Mouse (Mus musculus) midbrain, embryonic 15.5 days (tissue): ENCODE results near the gene Ndufaf2. TPM values are rescaled to one million over a fixed set of nuclear protein-coding genes. Genes with fewer than 3 reads are reported as not detected.

Source experiments
- ATAC-seq: fragments of 200-750 bp; cut with Nextera tagmentation; replicated peaks from 2 replicates; pipeline ENCODE4 v1.8.0; 2017; ENCODE audit warnings: moderate TSS enrichment
- H3K27ac ChIP-seq: fragments of 300-500 bp; sonication (generic); 2 replicates; pipeline ENCODE4 v1.5.1; 2015; ENCODE audit warnings: mild to moderate bottlenecking, inconsistent platforms
- H3K27me3 ChIP-seq: fragments of 300-500 bp; sonication (generic); replicated peaks from 2 replicates; pipeline ENCODE4 v1.6.1; 2015; ENCODE audit warnings: inconsistent platforms
- H3K36me3 ChIP-seq: fragments of 300-500 bp; sonication (generic); replicated peaks from 2 replicates; pipeline ENCODE4 v1.6.1; 2015; ENCODE audit warnings: inconsistent platforms
- H3K4me1 ChIP-seq: fragments of 300-500 bp; sonication (generic); 2 replicates; pipeline ENCODE4 v1.6.1; 2015; ENCODE audit warnings: inconsistent platforms
- H3K4me2 ChIP-seq: fragments of 300-500 bp; sonication (generic); 2 replicates; pipeline ENCODE4 v1.6.1; 2015; ENCODE audit warnings: inconsistent platforms, mild to moderate bottlenecking, moderate library complexity
- H3K4me3 ChIP-seq: fragments of 300-500 bp; sonication (generic); 2 replicates; pipeline ENCODE4 v1.5.1; 2015; ENCODE audit warnings: mild to moderate bottlenecking, inconsistent platforms
- H3K9ac ChIP-seq: fragments of 300-500 bp; sonication (generic); 2 replicates; pipeline ENCODE4 v1.6.1; 2015; ENCODE audit warnings: mild to moderate bottlenecking, inconsistent platforms
- H3K9me3 ChIP-seq: fragments of 300-500 bp; sonication (generic); 2 replicates; pipeline ENCODE4 v1.6.1; 2016; ENCODE audit warnings: inconsistent platforms
- WGBS: fragments of 180-500 bp; shearing (Covaris S2); methylation state at CpG from one replicate; pipeline ENCODE4 v1.1.7; 2015; ENCODE audit warnings: mixed read lengths; 5-methylcytosine and 5-hydroxymethylcytosine counted together
- polyA plus RNA-seq: library from polyadenylated mRNA; unstranded; fragments of >200 nt; fragmentation: Nextera tagmentation; extraction: Ambion mirVana; gene quantifications from 2 replicates; pipeline ENCODE4 v1.2.1, GENCODE M21; 2015

Gene Ndufaf2
- polyA plus RNA-seq, 1 experiment from 2014 or later: 65.8 TPM

GRCm38 (mm10) chr13:108170002-108170401, 11.6 kb upstream of the Ndufaf2 start:
- Histone ChIP-seq H3K4me3 (no peak overlapping the region), H3K36me3 (peaks cover 11% of the 10 kb centered on the region; the same call in 1 of the 2 replicates), H3K4me2 (no peak overlapping the region), H3K4me1 (no peaks in the 10 kb centered on the region), H3K9me3 (no peaks in the 10 kb centered on the region), H3K27me3 (no peaks in the 10 kb centered on the region), H3K27ac (no peak overlapping the region), H3K9ac (no peak overlapping the region)
- ATAC-seq: no peak
- WGBS: 97% methylated on average over 1 of the region's 1 CpGs

DNA sequence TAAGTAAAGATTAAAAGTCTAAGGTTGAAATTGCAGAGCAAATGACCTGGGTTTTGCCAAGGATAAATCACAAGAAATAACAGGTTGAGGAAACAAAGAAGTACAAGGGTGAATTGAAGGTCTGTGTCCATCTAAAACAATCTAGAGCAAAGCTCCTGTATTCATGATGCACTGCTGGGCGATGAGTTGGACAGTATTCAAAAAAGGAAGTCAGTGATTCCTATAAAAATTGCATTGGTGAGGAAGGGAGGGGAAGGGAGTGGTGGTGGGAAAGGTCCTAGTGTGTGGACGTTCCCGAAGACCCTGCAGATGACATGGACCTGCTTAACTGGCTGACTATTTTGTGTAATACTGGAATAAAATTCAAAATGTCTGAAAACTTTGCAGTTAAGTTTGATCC, 6.2 kb upstream of the Ndufaf2 start:
- Histone ChIP-seq H3K4me1 (peaks cover 3% of the 10 kb centered on the region), H3K27me3 (no peaks in the 10 kb centered on the region), H3K27ac (no peak overlapping the region), H3K4me3 (no peak overlapping the region), H3K4me2 (no peak overlapping the region), H3K9ac (no peak overlapping the region), H3K9me3 (no peaks in the 10 kb centered on the region), H3K36me3 (peaks cover 8% of the 10 kb centered on the region)
- ATAC-seq: no peak
- WGBS: 95% methylated on average over 3 of the region's 3 CpGs

GRCm38 (mm10) chr13:108163912-108164311, 5.5 kb upstream of the Ndufaf2 start:
- H3K27me3 ChIP-seq: no peaks in the 10 kb centered on the region
- H3K4me3 ChIP-seq: no peak overlapping the region
- H3K9me3 ChIP-seq: no peaks in the 10 kb centered on the region
- WGBS: 93% methylated on average over 9 of the region's 9 CpGs
- no peak for ATAC-seq
- no peak overlapping the region for H3K27ac ChIP-seq
- no peak overlapping the region for H3K4me2 ChIP-seq
- H3K9ac ChIP-seq: no peak overlapping the region
- peaks cover 4% of the 10 kb centered on the region for H3K36me3 ChIP-seq
- H3K4me1 ChIP-seq: peaks cover 10% of the 10 kb centered on the region

DNA sequence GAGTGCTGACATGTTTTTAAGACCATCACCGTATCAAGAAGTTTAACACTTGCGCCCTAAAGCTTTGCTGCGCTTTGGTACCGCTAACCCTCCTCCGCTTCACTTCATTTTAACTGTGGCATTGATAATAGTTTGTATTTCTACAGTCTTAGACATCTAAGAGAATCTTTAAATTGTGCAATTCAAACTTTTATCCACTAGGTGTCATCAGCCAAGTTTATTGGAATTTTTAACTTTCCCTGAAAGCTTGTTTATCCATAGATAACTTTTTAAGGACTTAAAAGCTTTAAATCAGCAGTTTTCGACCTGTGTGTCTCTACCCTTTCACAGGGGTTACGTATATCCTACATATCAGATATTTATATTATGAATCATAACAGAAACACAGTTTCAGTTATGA, 1.5 kb upstream of the Ndufaf2 start:
- 63% methylated on average over 7 of the region's 7 CpGs for WGBS
- Histone ChIP-seq H3K9me3 (no peaks in the 10 kb centered on the region), H3K4me3 (peak overlapping the region; percentile 71; the same call in 1 of the 2 replicates), H3K4me2 (peak overlapping the region; percentile 89; the same call in 1 of the 2 replicates), H3K9ac (no peak overlapping the region), H3K27me3 (no peaks in the 10 kb centered on the region), H3K4me1 (peaks cover 20% of the 10 kb centered on the region), H3K36me3 (peaks cover 3% of the 10 kb centered on the region), H3K27ac (no peak overlapping the region)
- no peak for ATAC-seq

DNA sequence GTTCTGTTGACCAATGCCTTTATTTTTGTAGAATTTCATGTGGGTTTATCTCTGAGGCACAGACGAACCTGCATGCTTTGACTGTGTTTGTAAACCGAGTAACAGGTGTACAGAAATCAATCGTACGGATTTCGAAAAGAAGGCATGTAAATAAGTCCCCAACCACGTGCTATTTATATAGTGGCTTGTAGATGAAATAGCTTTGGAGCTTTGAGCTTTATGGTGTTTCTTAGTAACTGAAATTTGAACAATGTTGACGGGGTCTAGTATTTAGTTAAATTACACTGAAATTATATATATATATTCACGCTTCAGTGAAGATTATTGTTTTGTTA, 785 bp upstream of the Ndufaf2 start:
- Histone ChIP-seq H3K27ac (no peak overlapping the region), H3K9me3 (no peaks in the 10 kb centered on the region)
- WGBS: 7% methylated on average over 8 of the region's 8 CpGs

GRCm38 (mm10) chr13:108157732-108158464, 525 bp downstream of the Ndufaf2 start:
- no peaks in the 10 kb centered on the region for H3K27me3 ChIP-seq
- H3K36me3 ChIP-seq: peaks cover under 1% of the 10 kb centered on the region
- H3K9me3 ChIP-seq: no peaks in the 10 kb centered on the region
- H3K4me3 ChIP-seq: peak overlapping the region; percentile 71
- H3K9ac ChIP-seq: peak overlapping the region; percentile 65
- 3% methylated on average over 41 of the region's 42 CpGs for WGBS
- peak overlapping the region; percentile 89 for H3K4me2 ChIP-seq
- 0 out of 2 replicates have a peak overlapping the region, but pooled peaks have one; percentile 8 for H3K27ac ChIP-seq
- peaks cover 20% of the 10 kb centered on the region for H3K4me1 ChIP-seq
- ATAC-seq: peak; percentile 71

More for the DNA sequence above, 785 bp upstream of the Ndufaf2 start:
- Histone ChIP-seq H3K27me3 (no peaks in the 10 kb centered on the region), H3K9ac (peak overlapping the region; percentile 67), H3K4me2 (peak overlapping the region; percentile 89), H3K4me1 (peaks cover 20% of the 10 kb centered on the region), H3K4me3 (peak overlapping the region; percentile 71), H3K36me3 (peaks cover 3% of the 10 kb centered on the region)
- no peak for ATAC-seq

- Histone ChIP-seq H3K27me3 (no peaks in the 10 kb centered on the region), H3K36me3 (no peaks in the 10 kb centered on the region; the same call in 1 of the 2 replicates), H3K4me3 (no peak overlapping the region), H3K4me2 (peak overlapping the region; percentile 89; the same call in 1 of the 2 replicates), H3K27ac (no peak overlapping the region), H3K9ac (no peak overlapping the region), H3K4me1 (peaks cover 20% of the 10 kb centered on the region), H3K9me3 (no peaks in the 10 kb centered on the region)
- ATAC-seq: no peak
- WGBS: 85% methylated on average over 2 of the region's 2 CpGs
Measured at GRCm38 (mm10) chr13:108157156-108157555, 1.3 kb downstream of the Ndufaf2 start.

DNA sequence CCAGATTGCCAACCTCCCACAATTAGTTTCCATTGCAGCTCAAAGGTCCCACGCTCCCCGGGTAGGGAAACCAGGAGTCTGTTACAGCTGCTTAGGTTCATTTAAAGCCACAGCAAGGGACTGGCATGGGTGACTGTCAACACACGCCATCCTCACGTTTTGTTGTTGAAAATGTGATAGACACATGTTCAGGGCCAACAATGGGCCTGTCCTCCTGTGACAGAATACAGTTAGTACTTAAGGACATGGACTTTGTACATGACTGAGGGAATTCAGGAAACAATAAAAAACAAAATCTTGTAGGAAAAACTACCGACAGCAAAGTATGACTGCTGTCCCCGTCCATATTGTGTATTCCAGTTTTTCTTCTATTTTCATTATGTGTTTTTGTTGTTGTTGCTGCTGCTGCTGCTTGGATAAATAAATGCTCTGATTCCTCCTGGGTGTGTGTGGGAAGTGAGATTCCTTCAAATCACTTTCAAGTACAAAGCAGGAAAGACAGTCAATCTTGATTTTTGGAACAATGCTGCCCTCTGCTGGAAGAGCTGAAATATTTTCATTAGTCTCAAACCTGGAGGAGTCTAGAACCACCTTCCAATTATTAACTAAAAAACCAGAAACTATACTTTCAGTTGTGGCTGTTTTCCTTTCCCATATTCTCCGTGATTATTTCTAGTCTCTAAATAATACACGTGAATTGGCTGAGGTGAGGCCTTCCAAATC, 5.6 kb downstream of the Ndufaf2 start:
- H3K27me3 ChIP-seq: no peaks in the 10 kb centered on the region
- no peaks in the 10 kb centered on the region for H3K36me3 ChIP-seq
- H3K27ac ChIP-seq: no peak overlapping the region
- H3K9ac ChIP-seq: no peak overlapping the region
- no peaks in the 10 kb centered on the region for H3K9me3 ChIP-seq
- H3K4me2 ChIP-seq: no peak overlapping the region
- peak; percentile 26 for ATAC-seq
- peaks cover 8% of the 10 kb centered on the region; the same call in 1 of the 2 replicates for H3K4me1 ChIP-seq
- no peak overlapping the region for H3K4me3 ChIP-seq
- WGBS: 66% methylated on average over 8 of the region's 8 CpGs

- Histone ChIP-seq H3K27me3 (no peaks in the 10 kb centered on the region), H3K9me3 (no peaks in the 10 kb centered on the region), H3K4me1 (no peaks in the 10 kb centered on the region), H3K36me3 (no peaks in the 10 kb centered on the region), H3K9ac (no peak overlapping the region), H3K27ac (no peak overlapping the region), H3K4me3 (no peak overlapping the region), H3K4me2 (no peak overlapping the region)
- no peak for ATAC-seq
Measured at GRCm38 (mm10) chr13:108151782-108152181, 6.6 kb downstream of the Ndufaf2 start.

DNA sequence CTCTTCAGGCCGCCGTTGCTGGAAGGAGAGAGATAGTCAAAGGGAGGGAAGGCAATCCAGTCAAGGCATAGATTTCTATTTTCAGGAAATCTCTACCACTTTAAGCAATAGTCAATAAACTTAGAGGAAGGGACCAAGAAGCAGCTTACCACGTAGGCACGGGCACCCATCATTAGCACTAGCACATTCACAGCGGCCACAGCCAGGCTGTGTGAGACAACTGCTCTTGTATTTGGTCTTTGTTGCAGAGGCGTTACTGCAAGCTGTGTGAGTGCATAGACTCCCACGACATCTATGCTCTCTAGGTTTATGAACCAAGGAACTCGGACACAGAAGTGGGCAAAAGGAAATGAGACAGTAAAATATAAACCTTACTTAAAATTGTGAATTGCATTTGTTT, 14.3 kb downstream of the Ndufaf2 start:
- 88% methylated on average over 8 of the region's 8 CpGs for WGBS
- no peaks in the 10 kb centered on the region for H3K9me3 ChIP-seq
- no peak overlapping the region for H3K4me3 ChIP-seq
- no peak for ATAC-seq
- no peak overlapping the region for H3K9ac ChIP-seq
- no peak overlapping the region for H3K4me2 ChIP-seq
- H3K27me3 ChIP-seq: no peaks in the 10 kb centered on the region
- no peaks in the 10 kb centered on the region for H3K36me3 ChIP-seq
- H3K4me1 ChIP-seq: no peaks in the 10 kb centered on the region
- H3K27ac ChIP-seq: no peak overlapping the region

DNA sequence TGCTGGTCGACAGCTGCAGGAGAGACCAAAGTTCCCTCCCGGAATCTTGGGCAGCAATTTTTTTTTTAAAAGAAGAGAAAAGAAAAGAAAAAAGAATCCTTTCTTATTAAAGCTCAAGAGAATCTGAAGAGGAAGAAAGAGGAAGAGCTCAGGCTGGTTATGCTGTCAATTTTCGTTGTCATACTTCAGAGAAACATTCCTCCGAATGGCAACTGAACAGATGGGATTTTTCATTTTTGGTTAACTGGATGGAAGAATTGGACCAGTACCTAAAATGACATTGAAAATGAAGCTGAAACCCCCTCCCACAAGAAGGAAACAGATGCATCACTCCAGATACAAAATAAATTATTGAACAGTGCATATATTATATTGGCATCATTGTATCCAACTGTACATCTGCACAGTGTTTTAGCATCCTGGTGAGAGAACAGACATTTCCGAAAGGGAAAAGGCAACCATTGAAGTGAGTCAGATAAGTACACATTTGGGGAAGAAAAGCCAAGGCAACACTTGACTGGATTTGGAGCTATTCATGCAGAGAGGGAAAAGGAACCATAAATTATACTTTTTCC, 19.9 kb downstream of the Ndufaf2 start:
- H3K27ac ChIP-seq: no peak overlapping the region
- WGBS: 80% methylated on average over 5 of the region's 5 CpGs

DNA sequence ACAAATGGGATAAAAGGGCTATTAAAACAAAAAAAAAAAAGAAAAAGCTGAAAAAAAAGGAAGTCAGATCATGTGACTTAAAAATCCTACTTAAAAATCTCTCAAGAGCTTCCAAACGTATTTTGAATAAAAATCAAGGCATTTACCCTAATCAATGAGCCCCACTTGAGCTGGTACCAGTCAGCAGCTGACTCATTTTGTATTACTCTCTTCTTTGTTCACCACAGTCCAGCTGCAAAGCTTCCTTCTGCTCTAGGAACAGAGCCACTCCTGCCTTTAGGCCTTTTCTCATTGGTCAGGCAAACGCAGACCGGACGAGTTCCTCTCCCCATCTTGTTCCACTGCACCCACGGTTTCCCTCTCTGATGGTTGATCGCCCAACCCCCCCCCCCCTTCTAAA, 22.8 kb downstream of the Ndufaf2 start:
- no peaks in the 10 kb centered on the region for H3K36me3 ChIP-seq
- H3K27me3 ChIP-seq: no peaks in the 10 kb centered on the region
- no peak overlapping the region for H3K9ac ChIP-seq
- no peaks in the 10 kb centered on the region for H3K4me1 ChIP-seq
- ATAC-seq: no peak
- WGBS: 65% methylated on average over 6 of the region's 6 CpGs
- H3K4me2 ChIP-seq: no peak overlapping the region
- no peak overlapping the region for H3K27ac ChIP-seq
- H3K4me3 ChIP-seq: no peak overlapping the region
- H3K9me3 ChIP-seq: no peaks in the 10 kb centered on the region

More for the DNA sequence above, 19.9 kb downstream of the Ndufaf2 start:
- Histone ChIP-seq H3K9ac (no peak overlapping the region), H3K4me1 (no peaks in the 10 kb centered on the region), H3K4me2 (no peak overlapping the region), H3K36me3 (no peaks in the 10 kb centered on the region), H3K27me3 (no peaks in the 10 kb centered on the region), H3K4me3 (no peak overlapping the region), H3K9me3 (no peaks in the 10 kb centered on the region)
- ATAC-seq: no peak
